Mouse (Mus musculus) right cerebral cortex, adult 2 months (tissue): Measurements from ENCODE around the gene Clrn2.

Experiments used
- DNase-seq, 2 experiments: peaks; one replicate each; pipeline ENCODE4 v3.0.0; 2021 to 2022; ENCODE audit warnings: low spot score in 2 of 2

Clrn2 gene

GRCm38 (mm10) chr5:45449831-45450716 lies 3.5 kb upstream of the Clrn2 start, which contains the start of gene Qdpr:
Gene Qdpr, minus strand, starts transcription at chr5:45450236.
- DNase-seq = peak; percentile 89 to 95

GRCm38 (mm10) chr5:45454456-45454855 lies 905 bp downstream of the Clrn2 start:
- DNase-seq = no peak

- no peak for DNase-seq
Observed at GRCm38 (mm10) chr5:45472880-45473450, 19.4 kb downstream of the Clrn2 start.

- no peak for DNase-seq
Observed at GRCm38 (mm10) chr5:45473521-45473920, 20.0 kb downstream of the Clrn2 start.

GRCm38 (mm10) chr5:45474215-45474614 lies 20.7 kb downstream of the Clrn2 start:
- DNase-seq = peak; percentile 70 to 72

- no peak for DNase-seq
Observed at GRCm38 (mm10) chr5:45474758-45475157, 21.2 kb downstream of the Clrn2 start.

GRCm38 (mm10) chr5:45475771-45476170 lies 22.2 kb downstream of the Clrn2 start:
- DNase-seq = no peak

- peak in 1 of 2 experiments; percentile 45 for DNase-seq
Observed at GRCm38 (mm10) chr5:45476288-45476687, 22.7 kb downstream of the Clrn2 start.

GRCm38 (mm10) chr5:45477601-45478000 lies 24.1 kb downstream of the Clrn2 start:
- DNase-seq = no peak

- no peak for DNase-seq
Observed at GRCm38 (mm10) chr5:45480066-45480465, 26.5 kb downstream of the Clrn2 start.

GRCm38 (mm10) chr5:45481125-45481524 lies 27.6 kb downstream of the Clrn2 start:
- no peak for DNase-seq

GRCm38 (mm10) chr5:45482607-45483006 lies 29.1 kb downstream of the Clrn2 start:
- no peak for DNase-seq

- DNase-seq = no peak
Observed at GRCm38 (mm10) chr5:45483654-45484053, 30.1 kb downstream of the Clrn2 start.

- no peak for DNase-seq
Observed at GRCm38 (mm10) chr5:45491776-45492175, 38.2 kb downstream of the Clrn2 start.

GRCm38 (mm10) chr5:45493191-45494092 lies 39.9 kb downstream of the Clrn2 start, which contains the start of gene Lap3:
Gene Lap3, plus strand, starts transcription at chr5:45493374.
- DNase-seq = peak; percentile 93 to 96

- no peak for DNase-seq
Observed at GRCm38 (mm10) chr5:45494093-45494755, 40.7 kb downstream of the Clrn2 start.

- DNase-seq = no peak
Observed at GRCm38 (mm10) chr5:45495429-45495975, 42.0 kb downstream of the Clrn2 start.

GRCm38 (mm10) chr5:45496042-45496441 lies 42.5 kb downstream of the Clrn2 start:
- no peak for DNase-seq

- DNase-seq = no peak
Observed at GRCm38 (mm10) chr5:45496479-45496878, 42.9 kb downstream of the Clrn2 start.

GRCm38 (mm10) chr5:45496930-45497550 lies 43.5 kb downstream of the Clrn2 start:
- DNase-seq = no peak

GRCm38 (mm10) chr5:45497564-45497963 lies 44.0 kb downstream of the Clrn2 start:
- DNase-seq = no peak
